Mouse (Mus musculus): ENCODE measurements around the gene Ube2m. TPM values are rescaled to one million over a fixed set of nuclear protein-coding genes. Genes with fewer than 3 reads are reported as not detected.
A peak's percentile ranks its signal among the peaks of the same experiment; 100 is the strongest.

Gene Ube2m
- polyA plus RNA-seq, 1 experiment from 2014 or later = 14.3 TPM

DNA sequence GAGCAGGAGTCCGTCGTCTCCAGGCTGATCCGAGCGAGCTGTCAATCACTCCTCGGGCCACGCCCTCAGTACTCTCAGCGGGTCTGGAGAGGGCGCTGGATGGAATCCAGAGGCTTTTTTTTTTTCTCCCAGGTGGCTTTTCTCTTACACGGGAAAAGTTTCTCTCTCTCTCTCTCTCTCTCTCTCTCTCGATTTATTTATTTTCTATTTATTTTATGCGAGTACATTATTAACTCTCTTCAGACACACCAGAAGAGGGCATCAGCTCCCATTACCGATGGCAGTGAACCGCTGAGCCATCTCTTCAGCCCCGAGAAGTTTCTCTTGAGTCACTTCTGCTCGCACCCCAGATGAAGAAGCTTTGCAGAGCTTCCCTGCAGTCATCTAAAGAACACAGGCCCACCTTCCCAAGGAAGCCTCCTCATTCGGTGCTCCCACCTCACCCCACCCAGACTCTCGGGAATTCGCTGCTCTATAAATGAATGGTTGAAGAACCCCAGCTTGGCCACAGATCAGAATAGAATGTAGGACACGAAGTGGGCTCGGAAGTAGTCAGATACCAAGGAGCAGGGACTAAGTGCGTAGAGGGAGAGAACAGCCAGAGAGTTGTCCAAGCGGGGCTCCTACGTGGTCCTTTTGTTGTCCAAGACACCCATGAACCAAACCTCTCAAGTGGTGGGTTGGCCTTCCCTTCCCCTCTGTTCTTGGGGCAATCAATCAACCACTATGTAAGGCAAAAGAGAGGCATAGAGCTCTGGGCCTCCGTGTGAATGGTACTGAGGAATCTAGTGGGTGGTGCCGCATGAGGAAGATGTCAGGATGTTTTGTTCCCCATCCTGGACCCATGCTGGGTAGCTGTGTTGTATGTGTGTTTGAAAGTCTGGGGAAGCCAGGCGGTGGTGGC, 27.8 kb downstream of the Ube2m start, which contains the start of gene Zbtb45:
TSS of gene Zbtb45 (minus strand) at position 30 of the 904 bp plus-strand sequence.
- peak within 1 kb of the TSS; percentile 86 for H3K9ac ChIP-seq (ENCODE audit: low read depth, low read length)
- peaks cover 20% of the 10 kb centered on the region for H3K36me3 ChIP-seq (ENCODE audit: control insufficient read depth, insufficient read depth)
- H3K4me2 ChIP-seq (ENCODE audit: low read depth, low read length) = peak within 1 kb of the TSS; percentile 97
- H3K9me3 ChIP-seq (replicated peaks; ENCODE audit: control insufficient read depth, low read length) = no peaks in the 10 kb centered on the region
- peak within 1 kb of the TSS; percentile 96 for H3K27ac ChIP-seq (ENCODE audit: low read length)
- no peaks in the 10 kb centered on the region for H3K27me3 ChIP-seq (ENCODE audit: control insufficient read depth, insufficient read depth, low read depth, low read length)
- peaks cover 20% of the 10 kb centered on the region for H3K4me1 ChIP-seq (ENCODE audit: control insufficient read depth, low read depth, low read length)
- 18% methylated on average over 26 of the region's 26 CpGs for WGBS (ENCODE audit: insufficient replicate concordance)
- ATAC-seq (ENCODE audit: low read depth) = peak; percentile 86
- peak within 1 kb of the TSS; percentile 86 for H3K4me3 ChIP-seq (ENCODE audit: low read depth, low read length)

DNA sequence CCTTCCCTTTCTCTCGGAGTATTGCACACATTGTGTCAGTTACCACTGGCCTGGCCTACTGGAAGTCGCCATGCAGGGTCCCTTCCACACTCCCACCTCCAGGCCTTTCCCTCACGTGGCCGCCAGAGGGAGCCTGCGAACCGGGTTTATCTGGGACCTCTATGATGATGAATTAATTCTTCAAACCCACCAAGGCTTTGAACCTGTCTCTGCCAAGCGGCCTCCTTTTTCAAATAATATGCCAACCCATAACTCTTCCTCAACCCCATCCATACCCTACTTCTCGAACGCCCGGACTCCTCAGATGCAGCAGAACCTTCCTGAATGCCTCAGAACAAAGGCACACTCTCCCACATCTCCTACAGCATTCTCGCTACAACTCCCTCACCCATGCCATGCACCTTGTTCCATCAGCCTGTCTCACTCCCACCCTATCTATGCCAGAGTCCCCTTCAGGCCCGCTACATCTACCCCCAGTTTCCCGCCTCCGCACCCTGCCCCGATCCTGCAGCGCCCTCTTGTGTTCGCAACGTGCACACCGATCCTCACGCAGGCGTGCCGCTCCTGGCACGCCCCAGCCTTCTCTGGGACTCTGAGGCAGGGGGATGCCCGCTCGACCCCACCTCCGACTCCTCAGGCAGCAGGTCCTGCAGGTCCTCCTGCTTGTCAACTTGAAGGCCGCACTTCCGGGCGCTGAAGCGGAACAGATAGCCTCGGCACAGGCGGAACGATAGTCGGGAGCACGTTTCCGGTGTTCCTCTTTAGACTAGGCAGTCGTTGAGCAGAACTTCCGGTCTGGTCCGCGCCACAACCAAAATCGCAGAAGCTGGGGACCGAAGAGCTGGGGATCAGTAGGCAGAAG, 28.7 kb downstream of the Ube2m start:
- peak overlapping the region; percentile 86 for H3K4me3 ChIP-seq (ENCODE audit: low read depth, low read length)
- under 1% methylated on average over 42 of the region's 42 CpGs for WGBS (ENCODE audit: insufficient replicate concordance)
- no peaks in the 10 kb centered on the region for H3K27me3 ChIP-seq (ENCODE audit: control insufficient read depth, insufficient read depth, low read depth, low read length)
- peak overlapping the region; percentile 86 for H3K9ac ChIP-seq (ENCODE audit: low read depth, low read length)
- H3K27ac ChIP-seq (ENCODE audit: low read length) = peak overlapping the region; percentile 96
- peaks cover 19% of the 10 kb centered on the region for H3K4me1 ChIP-seq (ENCODE audit: control insufficient read depth, low read depth, low read length)
- peak; percentile 84 for ATAC-seq (ENCODE audit: low read depth)
- no peaks in the 10 kb centered on the region for H3K9me3 ChIP-seq (replicated peaks; ENCODE audit: control insufficient read depth, low read length)
- H3K36me3 ChIP-seq (ENCODE audit: control insufficient read depth, insufficient read depth) = peaks cover 20% of the 10 kb centered on the region
- peak overlapping the region; percentile 97 for H3K4me2 ChIP-seq (ENCODE audit: low read depth, low read length)

DNA sequence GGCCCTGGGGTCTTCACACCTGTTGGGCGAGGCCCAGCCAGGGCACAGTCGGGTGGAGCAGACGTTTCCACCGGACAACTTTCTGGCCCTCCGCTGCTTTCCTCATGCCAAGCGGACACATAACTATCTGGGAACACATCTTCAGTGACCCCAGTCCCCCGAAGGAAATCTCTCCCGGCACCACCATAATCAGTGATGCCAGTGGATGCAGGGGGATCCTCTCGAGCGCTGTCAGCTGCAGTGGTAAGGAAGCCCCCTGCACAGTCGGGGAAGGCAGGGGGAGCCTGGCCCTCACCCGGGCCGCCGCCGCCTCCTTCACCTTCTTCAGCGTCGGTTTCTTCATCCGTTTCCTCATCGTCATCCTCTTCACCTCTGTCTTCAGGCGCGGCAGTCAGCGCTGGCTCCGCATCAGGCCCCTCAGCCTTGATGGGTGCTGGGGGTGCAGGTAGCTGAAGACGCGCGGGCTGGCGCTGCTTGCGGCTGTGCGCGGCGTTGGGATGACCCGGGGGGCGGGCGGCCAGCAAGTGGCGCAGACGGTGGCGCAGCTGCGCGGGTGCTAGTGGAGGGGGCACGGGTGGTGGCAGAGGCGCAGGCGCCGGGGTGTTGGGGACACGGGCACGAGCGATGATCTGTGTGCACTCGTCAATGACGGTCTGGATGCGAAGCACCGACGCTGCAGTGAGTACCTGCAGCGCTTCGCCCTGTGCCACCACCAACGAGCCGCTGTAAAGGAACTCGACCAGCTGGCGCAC, 30.6 kb downstream of the Ube2m start:
- no peak overlapping the region for H3K27ac ChIP-seq (ENCODE audit: low read length)
- peaks cover 11% of the 10 kb centered on the region for H3K4me1 ChIP-seq (ENCODE audit: control insufficient read depth, low read depth, low read length)
- no peak overlapping the region for H3K9ac ChIP-seq (ENCODE audit: low read depth, low read length)
- H3K9me3 ChIP-seq (replicated peaks; ENCODE audit: control insufficient read depth, low read length) = no peaks in the 10 kb centered on the region
- ATAC-seq (ENCODE audit: low read depth) = no peak
- H3K36me3 ChIP-seq (ENCODE audit: control insufficient read depth, insufficient read depth) = peaks cover 20% of the 10 kb centered on the region
- 79% methylated on average over 57 of the region's 57 CpGs for WGBS (ENCODE audit: insufficient replicate concordance)
- H3K4me3 ChIP-seq (ENCODE audit: low read depth, low read length) = no peak overlapping the region
- no peak overlapping the region for H3K4me2 ChIP-seq (ENCODE audit: low read depth, low read length)
- H3K27me3 ChIP-seq (ENCODE audit: control insufficient read depth, insufficient read depth, low read depth, low read length) = no peaks in the 10 kb centered on the region

DNA sequence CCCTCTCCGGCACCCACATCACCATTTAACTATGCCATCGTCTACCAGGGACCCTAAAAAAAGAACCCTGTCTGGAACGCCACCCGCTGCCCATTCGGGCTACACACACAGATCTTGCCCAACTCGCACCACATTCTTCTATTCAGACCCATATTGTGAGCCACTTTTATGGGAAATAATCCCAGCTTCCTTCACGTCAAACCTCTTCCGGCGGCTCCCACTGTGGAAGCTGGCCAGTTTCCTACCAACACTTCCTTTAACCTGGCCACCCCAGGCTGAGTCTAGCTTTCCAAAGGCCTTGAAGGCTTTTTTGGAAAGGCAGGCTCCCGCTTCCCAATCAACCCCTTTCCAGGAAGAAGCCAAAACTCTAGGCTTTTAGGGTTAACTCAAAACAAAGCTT, 31.5 kb downstream of the Ube2m start:
- Histone ChIP-seq H3K9me3 (replicated peaks; ENCODE audit: control insufficient read depth, low read length) (no peaks in the 10 kb centered on the region), H3K4me3 (ENCODE audit: low read depth, low read length) (no peak overlapping the region), H3K4me1 (ENCODE audit: control insufficient read depth, low read depth, low read length) (peaks cover 11% of the 10 kb centered on the region), H3K27me3 (ENCODE audit: control insufficient read depth, insufficient read depth, low read depth, low read length) (no peaks in the 10 kb centered on the region), H3K27ac (ENCODE audit: low read length) (no peak overlapping the region), H3K9ac (ENCODE audit: low read depth, low read length) (no peak overlapping the region), H3K36me3 (ENCODE audit: control insufficient read depth, insufficient read depth) (peaks cover 20% of the 10 kb centered on the region), H3K4me2 (ENCODE audit: low read depth, low read length) (no peak overlapping the region)
- ATAC-seq (ENCODE audit: low read depth) = no peak
- 86% methylated on average over 10 of the region's 10 CpGs for WGBS (ENCODE audit: insufficient replicate concordance)

DNA sequence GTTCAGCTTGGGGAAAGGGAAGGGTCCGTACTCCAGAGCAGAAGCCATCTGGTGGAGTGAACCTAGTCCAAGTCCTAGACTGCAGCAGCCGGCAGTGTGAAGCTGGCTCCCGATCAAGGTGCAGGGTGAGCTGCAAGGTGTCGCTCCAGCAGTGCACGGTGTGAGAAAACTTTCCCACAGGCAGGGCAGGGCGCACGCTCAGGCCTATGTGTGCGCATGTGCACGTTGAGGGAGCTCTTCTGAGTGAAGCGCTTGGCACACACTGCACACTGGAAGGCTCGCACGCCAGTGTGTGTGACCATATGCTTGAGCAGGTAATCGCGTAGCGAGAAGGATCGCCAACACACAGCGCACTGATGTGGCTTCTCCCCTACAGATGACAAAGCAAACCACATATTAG, 32.1 kb downstream of the Ube2m start:
- ATAC-seq (ENCODE audit: low read depth) = no peak
- no peak overlapping the region for H3K9ac ChIP-seq (ENCODE audit: low read depth, low read length)
- 89% methylated on average over 17 of the region's 17 CpGs for WGBS (ENCODE audit: insufficient replicate concordance)
- no peak overlapping the region for H3K27ac ChIP-seq (ENCODE audit: low read length)
- no peaks in the 10 kb centered on the region for H3K27me3 ChIP-seq (ENCODE audit: control insufficient read depth, insufficient read depth, low read depth, low read length)
- H3K4me2 ChIP-seq (ENCODE audit: low read depth, low read length) = no peak overlapping the region
- H3K4me3 ChIP-seq (ENCODE audit: low read depth, low read length) = no peak overlapping the region
- H3K9me3 ChIP-seq (replicated peaks; ENCODE audit: control insufficient read depth, low read length) = no peaks in the 10 kb centered on the region
- H3K36me3 ChIP-seq (ENCODE audit: control insufficient read depth, insufficient read depth) = peaks cover 20% of the 10 kb centered on the region
- H3K4me1 ChIP-seq (ENCODE audit: control insufficient read depth, low read depth, low read length) = peaks cover 11% of the 10 kb centered on the region

DNA sequence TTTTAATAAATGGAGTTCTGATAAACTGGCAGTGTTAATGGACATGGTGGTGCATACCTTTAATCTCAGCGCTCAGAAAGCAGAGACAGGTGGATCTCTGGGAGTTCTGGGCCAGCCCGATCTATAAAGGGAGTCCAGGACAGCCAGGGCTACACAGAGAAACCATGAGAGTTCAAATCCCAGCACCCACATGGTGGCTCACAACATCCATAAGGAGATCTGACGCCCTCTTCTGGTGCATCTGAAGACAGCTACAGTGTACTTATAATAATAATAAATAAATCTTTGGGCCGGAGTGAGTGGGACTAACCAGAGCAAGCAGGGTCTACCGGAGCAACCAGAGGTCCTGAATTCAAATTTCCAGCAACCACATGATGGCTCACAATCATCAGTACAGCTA, 34.7 kb downstream of the Ube2m start:
- no peaks in the 10 kb centered on the region for H3K4me1 ChIP-seq (ENCODE audit: control insufficient read depth, low read depth, low read length)
- no peak overlapping the region for H3K27ac ChIP-seq (ENCODE audit: low read length)
- H3K9ac ChIP-seq (ENCODE audit: low read depth, low read length) = no peak overlapping the region
- H3K27me3 ChIP-seq (ENCODE audit: control insufficient read depth, insufficient read depth, low read depth, low read length) = no peaks in the 10 kb centered on the region
- H3K9me3 ChIP-seq (replicated peaks; ENCODE audit: control insufficient read depth, low read length) = no peaks in the 10 kb centered on the region
- WGBS (ENCODE audit: insufficient replicate concordance) = 69% methylated on average over 5 of the region's 5 CpGs
- H3K4me2 ChIP-seq (ENCODE audit: low read depth, low read length) = no peak overlapping the region
- H3K36me3 ChIP-seq (ENCODE audit: control insufficient read depth, insufficient read depth) = peaks cover 20% of the 10 kb centered on the region
- no peak for ATAC-seq (ENCODE audit: low read depth)
- H3K4me3 ChIP-seq (ENCODE audit: low read depth, low read length) = no peak overlapping the region

GRCm38 (mm10) chr7:13001584-13001983, 36.5 kb downstream of the Ube2m start:
- peak; percentile 32; the same call in 1 of the 2 replicates for ATAC-seq (ENCODE audit: low read depth)
- Histone ChIP-seq H3K9ac (ENCODE audit: low read depth, low read length) (no peak overlapping the region), H3K4me2 (ENCODE audit: low read depth, low read length) (no peak overlapping the region), H3K27ac (ENCODE audit: low read length) (no peak overlapping the region), H3K36me3 (ENCODE audit: control insufficient read depth, insufficient read depth) (peaks cover 7% of the 10 kb centered on the region), H3K4me1 (ENCODE audit: control insufficient read depth, low read depth, low read length) (no peaks in the 10 kb centered on the region), H3K27me3 (ENCODE audit: control insufficient read depth, insufficient read depth, low read depth, low read length) (no peaks in the 10 kb centered on the region), H3K4me3 (ENCODE audit: low read depth, low read length) (no peak overlapping the region), H3K9me3 (replicated peaks; ENCODE audit: control insufficient read depth, low read length) (no peaks in the 10 kb centered on the region)
- WGBS (ENCODE audit: insufficient replicate concordance) = 40% methylated on average over 1 of the region's 1 CpGs

DNA sequence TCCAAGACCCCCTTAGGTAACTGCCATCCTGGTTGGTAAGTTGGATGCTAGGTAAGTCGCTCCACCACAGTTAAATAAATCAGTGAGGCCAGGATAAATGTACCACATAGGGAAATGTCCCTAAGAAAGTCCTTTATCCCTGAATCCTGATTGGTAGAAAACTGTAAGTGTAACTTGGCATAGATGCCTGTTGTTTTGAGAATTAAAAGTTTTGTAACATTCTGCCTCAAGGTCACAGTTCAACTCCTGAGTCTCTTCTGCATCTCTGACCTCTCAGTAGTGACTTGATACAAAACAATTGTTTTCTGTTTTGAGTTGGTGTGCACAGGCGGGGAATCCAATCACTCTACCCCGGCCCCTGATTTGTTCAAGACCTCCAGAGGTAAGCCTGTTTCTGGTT, 39.2 kb downstream of the Ube2m start, which contains the start of gene Trim28:
TSS of gene Trim28 (plus strand) at position 264 of the 400 bp plus-strand sequence.
- Histone ChIP-seq H3K4me1 (ENCODE audit: control insufficient read depth, low read depth, low read length) (peaks cover 4% of the 10 kb centered on the region; the same call in 1 of the 2 replicates), H3K9me3 (replicated peaks; ENCODE audit: control insufficient read depth, low read length) (no peaks in the 10 kb centered on the region), H3K36me3 (ENCODE audit: control insufficient read depth, insufficient read depth) (no peaks in the 10 kb centered on the region), H3K27ac (ENCODE audit: low read length) (peak within 1 kb of the TSS; percentile 58), H3K4me2 (ENCODE audit: low read depth, low read length) (peak within 1 kb of the TSS; percentile 19; the same call in 1 of the 2 replicates), H3K27me3 (ENCODE audit: control insufficient read depth, insufficient read depth, low read depth, low read length) (no peaks in the 10 kb centered on the region), H3K4me3 (ENCODE audit: low read depth, low read length) (no peak within 1 kb of the TSS), H3K9ac (ENCODE audit: low read depth, low read length) (no peak within 1 kb of the TSS)
- 63% methylated on average over 3 of the region's 3 CpGs for WGBS (ENCODE audit: insufficient replicate concordance)
- ATAC-seq (ENCODE audit: low read depth) = no peak
